8 mouse cellular contexts compared by ENCODE assay signal in genomic region chr7:4921824-4922482, GRCm38 (mm10). TPM values are rescaled to one million over a fixed set of nuclear protein-coding genes. Genes with fewer than 3 reads are reported as not detected.
A peak's percentile ranks its signal among the peaks of the same experiment; 100 is the strongest.
DNase-seq lines count a peak whose midpoint lies in the region; ATAC-seq and TF ChIP-seq lines count a peak whose summit lies in the region.

Gene Nat14 (plus strand): TSS chr7:4922028.

- no peak for ATAC-seq in heart, embryonic 16.5 days (replicated peaks; ENCODE audit: extremely low read depth, insufficient read depth, low FRiP score)
- ATAC-seq in limb, embryonic 15.5 days (ENCODE audit: insufficient number of reproducible peaks, low FRiP score, low TSS enrichment, low read depth) = no peak

- peaks cover 31% of the 10 kb centered on the region for H3K27me3 ChIP-seq in E14TG2a.4 (ENCODE audit: insufficient read depth, low read length)
- no peaks in the 10 kb centered on the region for H3K27me3 ChIP-seq in heart, embryonic 16.5 days (ENCODE audit: control insufficient read depth, insufficient read depth, low read length)
- no peaks in the 10 kb centered on the region for H3K27me3 ChIP-seq in limb, embryonic 15.5 days

- peak within 1 kb of the TSS; percentile 63 for H3K9ac ChIP-seq in heart, embryonic 16.5 days (ENCODE audit: low read length)
- H3K9ac ChIP-seq in limb, embryonic 15.5 days = 0 out of 2 replicates have a peak within 1 kb of the TSS, but pooled peaks have one; percentile 11

- peak within 1 kb of the TSS; percentile 74 for H3K4me3 ChIP-seq in E14TG2a.4 (replicated peaks; ENCODE audit: low read length)
- H3K4me3 ChIP-seq in heart, embryonic 16.5 days (ENCODE audit: low read length) = peak within 1 kb of the TSS; percentile 47
- H3K4me3 ChIP-seq in limb, embryonic 15.5 days = peak within 1 kb of the TSS; percentile 31

- peak within 1 kb of the TSS; percentile 80 for H3K4me2 ChIP-seq in heart, embryonic 16.5 days (ENCODE audit: low read depth, low read length)
- H3K4me2 ChIP-seq in limb, embryonic 15.5 days = peak within 1 kb of the TSS; percentile 66

- H3K27ac ChIP-seq in heart, embryonic 16.5 days (ENCODE audit: low read length) = peak within 1 kb of the TSS; percentile 72
- peak within 1 kb of the TSS; percentile 91 for H3K27ac ChIP-seq in limb, embryonic 15.5 days

- 33% methylated on average over 8 of the region's 8 CpGs for WGBS in heart, embryonic 16.5 days
- WGBS in limb, embryonic 15.5 days = 29% methylated on average over 8 of the region's 8 CpGs

- H3K9me3 ChIP-seq in E14TG2a.4 (ENCODE audit: low read length) = no peaks in the 10 kb centered on the region
- H3K9me3 ChIP-seq in heart, embryonic 16.5 days (replicated peaks; ENCODE audit: control insufficient read depth, low read length) = no peaks in the 10 kb centered on the region
- H3K9me3 ChIP-seq in limb, embryonic 15.5 days = no peaks in the 10 kb centered on the region

- DNase-seq in heart, adult 11 months = peak; percentile 92
- no peak for DNase-seq in heart, postnatal 4 days
- DNase-seq in ovary, postnatal 36 days (ENCODE audit: low spot score) = no peak
- no peak for DNase-seq in Muller cell, postnatal 12 days (ENCODE audit: inconsistent ontology term)
- no peak for DNase-seq in thymus, postnatal 0 days (ENCODE audit: low spot score)

- peaks cover 96% of the 10 kb centered on the region for H3K4me1 ChIP-seq in E14TG2a.4 (replicated peaks; ENCODE audit: low read depth, low read length)
- H3K4me1 ChIP-seq in heart, embryonic 16.5 days (ENCODE audit: control insufficient read depth, insufficient read depth, low read length) = peaks cover 32% of the 10 kb centered on the region
- peaks cover 60% of the 10 kb centered on the region for H3K4me1 ChIP-seq in limb, embryonic 15.5 days

- peaks cover 25% of the 10 kb centered on the region for H3K36me3 ChIP-seq in E14TG2a.4 (ENCODE audit: insufficient read depth, low read length)
- peaks cover 33% of the 10 kb centered on the region for H3K36me3 ChIP-seq in heart, embryonic 16.5 days (ENCODE audit: control insufficient read depth, insufficient read depth)
- peaks cover 37% of the 10 kb centered on the region for H3K36me3 ChIP-seq in limb, embryonic 15.5 days

- TF ChIP-seq CTCF in E14TG2a.4 (conservative IDR thresholded peaks at IDR 0.05; ENCODE audit: low read length) = no peak

RNA-seq across cellular contexts. Expression of gene Nat14, which starts in this region (rescaled TPM):
- total RNA-seq in heart, postnatal 4 days (2021) = 1 to 10 TPM; 3.9 to 6.2 TPM
- 3.9 and 4.6 TPM in 2 replicates for polyA plus RNA-seq in heart, embryonic 16.5 days (2015; fragmentation: Nextera tagmentation; extraction: Ambion mirVana)
- 2.5 and 3.7 TPM in 2 replicates for polyA plus RNA-seq in limb, embryonic 15.5 days (2015; fragmentation: Nextera tagmentation; extraction: Ambion mirVana)
- polyA plus RNA-seq in thymus, postnatal 0 days (2015; fragmentation: Nextera tagmentation; extraction: Ambion mirVana) = 0.22 and 0.60 TPM in 2 replicates
